Mouse (Mus musculus) monocyte, adult 2 months (primary cell): ENCODE measurements around the gene Ehd2.
"Not testable (repeated sequence)": the region's sequence is repeated elsewhere in the genome, so short reads cannot be mapped to it uniquely, and the experiment has no call there.

Source experiments
- DNase-seq, 2 experiments: peaks; one replicate each; pipeline ENCODE4 v3.0.0; 2022; ENCODE audit warnings: low spot score in 2 of 2, low read depth in 1 of 2

Gene Ehd2

DNA sequence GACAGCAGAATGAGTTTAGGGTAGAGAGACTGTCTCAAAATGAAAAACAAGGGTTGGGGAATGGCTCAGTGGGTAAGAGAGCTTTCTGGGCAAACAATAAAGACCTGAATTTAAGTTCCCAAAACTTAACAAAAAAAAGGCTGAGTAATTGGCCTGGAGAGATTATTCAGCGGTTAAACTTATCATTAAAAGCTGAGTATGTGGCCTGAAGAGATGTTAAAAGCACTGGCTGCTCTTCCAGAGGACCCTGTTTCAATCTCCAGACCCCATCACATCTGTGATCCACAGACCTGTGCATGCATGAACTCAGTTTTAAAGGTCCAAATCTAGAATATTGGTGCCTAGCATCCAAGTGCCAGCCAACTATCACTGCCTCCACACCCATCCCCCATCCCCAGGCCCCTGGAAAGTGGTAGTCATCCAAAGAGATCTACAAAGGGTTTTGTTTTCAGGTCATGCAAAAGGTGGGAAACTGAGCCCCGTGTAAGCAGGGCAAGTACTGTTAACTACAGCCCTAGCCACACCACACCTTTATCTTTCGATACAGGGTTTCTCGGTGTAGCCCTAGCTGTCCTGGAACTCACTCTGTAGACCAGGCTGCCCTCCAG, 19.6 kb downstream of the Ehd2 start:
- no peak for DNase-seq

DNA sequence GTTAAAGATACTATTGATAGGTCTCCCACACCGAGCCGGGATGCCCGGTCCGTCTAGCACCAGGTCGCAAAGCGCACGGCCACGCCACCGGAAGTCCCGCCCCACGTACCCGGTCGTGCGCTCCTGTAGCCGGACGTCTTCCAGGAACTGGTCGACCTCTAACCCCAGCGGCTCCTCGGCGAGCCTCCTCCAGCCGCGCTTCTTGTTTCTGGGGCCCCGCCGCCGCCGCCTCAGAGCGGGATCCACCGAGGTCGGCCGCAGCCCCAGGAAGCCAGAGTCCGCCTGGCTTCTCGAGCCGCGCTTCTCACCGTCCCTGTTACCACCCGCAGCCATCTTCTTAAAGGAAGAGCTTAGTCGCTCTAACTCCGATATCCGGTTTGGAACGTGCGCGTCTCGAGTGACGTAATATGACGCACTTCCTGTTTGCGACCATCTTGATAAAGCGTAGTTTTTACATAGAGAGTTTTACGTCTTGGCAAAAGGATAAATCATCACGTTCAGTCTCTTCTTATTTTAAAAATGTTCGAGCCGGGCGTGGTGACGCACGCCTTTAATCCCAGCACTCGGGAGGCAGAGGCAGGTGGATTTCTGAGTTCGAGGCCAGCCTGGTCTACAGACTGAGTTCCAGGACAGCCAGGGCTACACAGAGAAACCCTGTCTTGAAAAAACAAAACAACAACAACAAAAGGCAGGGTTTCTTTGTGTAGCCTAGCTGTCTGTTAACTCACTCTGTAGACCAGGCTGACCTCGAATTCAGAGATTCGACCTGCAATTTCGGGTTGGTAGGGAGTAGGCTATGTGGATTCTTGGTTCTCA, 21.4 kb downstream of the Ehd2 start, which contains the start of gene Nop53:
Gene Nop53 (minus strand): TSS at position 354 of the 816 bp plus-strand sequence.
- peak; percentile 77 to 89 for DNase-seq

DNA sequence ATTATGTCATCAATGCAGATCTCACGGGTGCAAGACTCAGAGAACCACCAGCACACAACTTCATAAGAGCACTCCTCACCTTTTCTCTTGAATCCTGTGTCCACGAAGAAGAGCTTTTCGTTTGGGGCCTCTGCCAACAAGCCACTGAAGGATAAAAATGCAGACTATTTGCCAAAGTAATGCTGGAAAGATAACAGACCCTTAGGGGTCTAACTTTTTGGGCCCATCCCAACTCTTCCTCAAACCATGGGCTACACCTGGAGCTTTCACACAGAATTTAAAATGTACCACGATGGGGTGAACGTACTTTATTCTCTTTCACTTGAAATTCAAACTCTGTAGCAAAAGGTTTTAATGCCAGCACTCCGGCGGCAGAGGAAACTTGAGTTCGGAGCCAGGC, 22.2 kb downstream of the Ehd2 start:
- DNase-seq: no peak

DNA sequence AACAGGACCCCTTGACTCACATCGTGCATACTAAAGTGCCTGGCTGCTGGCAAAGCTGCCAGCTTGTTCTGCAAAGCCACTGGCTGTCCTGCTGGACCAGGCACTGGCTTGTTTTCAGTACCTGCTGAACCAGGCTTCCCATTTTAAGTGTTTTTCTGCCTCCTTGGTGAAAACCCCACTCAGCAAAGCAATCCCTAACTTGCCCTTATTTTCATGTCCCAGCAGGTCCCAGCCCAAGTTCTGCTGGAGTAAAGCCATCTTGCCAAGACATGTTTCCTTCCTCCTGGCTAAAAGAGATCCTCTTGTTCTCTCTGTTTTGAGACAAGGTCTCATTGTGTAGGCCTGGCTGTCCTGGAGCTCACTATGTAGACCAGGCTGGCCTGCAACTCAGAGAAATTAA, 23.1 kb downstream of the Ehd2 start:
- DNase-seq: no peak

DNA sequence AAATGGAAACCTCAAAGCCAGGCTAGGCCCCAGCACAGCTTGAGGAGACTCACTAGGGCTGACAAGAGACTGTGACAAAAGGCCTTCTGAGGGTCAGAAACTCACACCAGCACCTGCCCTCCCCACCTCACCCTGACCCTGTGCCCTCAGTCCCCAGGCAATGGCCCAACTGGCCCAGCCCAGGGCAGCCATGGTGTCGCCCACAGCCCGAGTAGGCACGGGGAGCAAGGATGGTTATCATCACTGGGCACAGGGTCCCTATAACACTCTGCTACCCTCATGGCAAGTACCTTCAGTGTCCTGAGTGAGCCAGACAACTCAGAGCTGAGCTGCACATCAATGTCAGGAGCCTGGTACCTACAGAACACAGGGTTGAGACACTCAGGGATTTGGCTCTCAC, 28.7 kb downstream of the Ehd2 start:
- DNase-seq: no peak

DNA sequence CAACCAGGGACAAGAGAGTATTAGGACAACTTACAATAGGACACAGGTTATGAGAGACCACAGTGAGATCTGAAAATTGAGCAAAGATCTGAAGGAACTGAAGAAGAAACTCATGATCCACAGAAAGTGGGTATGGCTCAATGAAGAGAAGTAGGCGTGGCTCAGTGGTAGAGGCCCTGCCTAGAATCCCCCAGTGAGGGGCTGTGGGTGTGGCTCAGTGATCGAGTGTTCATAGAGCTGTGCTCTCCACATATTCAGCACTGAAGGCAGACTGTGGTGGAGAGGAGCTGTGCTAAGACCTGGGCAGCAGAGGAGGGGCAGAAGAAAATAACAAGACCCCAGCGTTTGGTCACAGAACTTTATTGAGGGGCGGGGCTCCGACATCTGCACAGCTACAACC, 29.9 kb downstream of the Ehd2 start:
- DNase-seq: no peak

DNA sequence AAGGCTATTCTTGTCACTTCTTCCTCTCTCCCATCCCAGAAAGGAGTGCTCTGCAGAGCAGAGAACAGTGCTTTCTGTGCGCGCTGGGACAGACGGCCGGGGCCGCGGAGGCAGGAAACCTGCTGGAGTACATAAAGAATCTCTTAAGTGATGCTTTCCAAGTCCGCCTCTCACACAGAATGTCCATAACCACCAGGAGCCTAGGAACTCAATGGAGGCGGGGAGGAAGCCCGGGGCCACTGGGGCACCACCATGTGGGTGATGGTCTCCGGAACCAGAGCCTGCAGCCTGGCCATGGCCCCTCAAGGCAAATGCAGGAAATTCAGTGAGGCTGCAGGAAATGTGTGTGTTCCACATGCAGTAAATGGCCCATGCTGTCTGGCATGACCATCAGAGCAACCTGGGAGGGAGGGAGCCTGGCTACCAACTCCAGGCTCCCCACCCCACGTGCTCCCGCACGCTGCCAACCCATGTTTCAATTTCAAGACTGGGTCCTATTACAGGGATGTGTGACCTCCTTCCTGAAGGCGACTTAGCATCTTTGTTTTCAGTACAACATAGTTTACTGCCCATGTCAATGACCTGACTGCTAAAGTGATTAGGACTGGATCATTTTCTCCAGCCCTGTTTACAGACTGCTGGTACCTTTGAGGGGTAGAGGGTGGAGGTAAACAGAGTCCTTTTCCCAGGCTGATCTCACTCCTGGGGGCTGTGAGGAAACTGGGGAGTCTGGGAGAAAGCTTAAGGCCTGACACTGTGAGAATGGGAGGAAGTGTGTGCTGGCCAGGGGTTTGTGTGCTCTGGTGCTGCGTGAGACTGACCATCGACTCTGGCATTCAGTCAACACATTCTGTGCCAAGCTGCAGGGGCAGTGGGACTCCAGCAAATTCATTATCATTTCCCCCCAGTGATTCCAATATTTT, 33.7 kb downstream of the Ehd2 start:
- no peak for DNase-seq

DNA sequence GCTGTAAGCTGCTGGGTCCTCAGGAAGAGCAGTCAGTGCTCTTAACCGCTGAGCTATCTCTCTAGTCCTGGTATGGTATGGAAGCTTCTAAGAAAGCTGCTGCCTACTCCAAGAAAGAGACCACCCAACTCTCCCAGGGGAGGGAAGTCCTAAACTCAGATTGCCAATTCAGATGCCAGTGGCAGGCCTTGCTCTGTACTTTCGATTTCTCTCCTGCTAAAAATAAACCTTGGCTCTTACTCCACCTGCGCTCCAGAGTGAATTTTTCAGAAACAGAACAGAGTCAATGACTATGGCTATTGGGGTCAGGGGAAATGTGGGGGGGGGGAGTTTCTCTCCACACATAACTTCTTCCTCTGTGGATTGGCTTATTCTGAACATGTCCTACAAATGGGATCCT, 35.7 kb downstream of the Ehd2 start:
- DNase-seq: no peak

DNA sequence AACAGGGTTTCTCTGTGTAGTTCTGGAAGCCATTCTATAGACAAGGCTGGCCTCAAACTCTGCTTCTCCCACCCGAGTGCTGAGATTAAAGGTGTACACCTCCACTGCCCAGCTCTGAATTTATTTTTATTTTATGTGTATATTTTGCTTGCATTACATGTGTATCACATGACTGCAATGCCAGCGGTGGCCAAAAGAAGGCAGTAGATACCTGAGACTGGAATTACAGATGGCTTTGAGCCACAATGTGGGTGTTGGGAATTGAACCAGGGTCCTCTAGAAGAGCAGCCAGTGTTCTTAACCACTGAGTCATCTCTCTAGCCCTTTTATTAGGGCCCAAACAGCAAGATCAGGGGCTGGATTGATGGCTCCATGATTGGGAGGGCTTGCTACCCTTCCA, 36.8 kb downstream of the Ehd2 start:
- DNase-seq: no peak

DNA sequence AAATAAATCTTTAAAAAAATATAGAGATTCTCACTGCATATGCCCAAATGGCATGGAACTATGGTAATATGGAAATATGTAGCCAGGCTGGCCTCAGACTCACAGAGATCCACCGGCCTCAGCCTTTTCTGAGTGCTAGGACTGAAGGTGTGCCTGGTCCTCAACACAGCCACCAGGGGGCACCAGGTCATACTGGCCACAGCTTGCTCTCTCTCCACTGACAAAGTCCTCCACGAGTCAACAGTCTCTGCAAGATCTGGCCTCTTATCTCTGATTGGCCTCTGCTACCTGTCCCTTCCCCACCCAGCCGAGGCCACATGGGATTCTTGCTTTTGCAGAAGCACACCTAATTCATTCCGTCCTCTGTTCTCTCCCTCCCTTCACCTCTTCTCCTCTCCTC, 37.5 kb downstream of the Ehd2 start:
- peak in 1 of 2 experiments; percentile 28 for DNase-seq

DNA sequence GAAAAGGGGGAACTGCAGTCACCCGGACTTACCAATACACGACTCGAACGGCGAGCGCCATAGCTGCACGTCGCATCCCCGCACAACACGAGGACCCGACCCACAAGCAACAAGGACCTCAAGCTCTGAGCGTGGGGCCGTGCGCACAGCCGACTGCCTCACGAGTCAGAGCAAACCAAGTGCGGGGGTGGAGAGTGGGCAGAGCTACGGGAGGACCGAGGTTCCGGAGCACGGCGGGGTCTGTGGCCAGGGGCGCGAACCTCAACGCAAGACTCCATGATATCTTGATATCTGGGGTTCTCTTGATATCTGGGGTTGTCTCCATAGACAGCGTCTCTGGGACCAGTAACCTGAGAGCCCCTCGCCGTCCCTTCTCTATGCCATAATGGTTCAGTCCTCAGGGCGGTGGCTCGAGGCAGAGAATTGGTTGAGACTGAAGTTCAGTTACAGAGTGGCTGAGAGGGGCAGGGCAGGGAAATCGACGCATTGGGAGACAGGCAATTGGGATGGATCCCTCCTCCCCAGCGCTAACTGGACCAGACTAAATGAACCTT, 45.1 kb downstream of the Ehd2 start, which contains the start of gene Selenow:
Gene Selenow (minus strand): TSS at position 183 of the 554 bp plus-strand sequence.
- DNase-seq: peak; percentile 68 to 81

DNA sequence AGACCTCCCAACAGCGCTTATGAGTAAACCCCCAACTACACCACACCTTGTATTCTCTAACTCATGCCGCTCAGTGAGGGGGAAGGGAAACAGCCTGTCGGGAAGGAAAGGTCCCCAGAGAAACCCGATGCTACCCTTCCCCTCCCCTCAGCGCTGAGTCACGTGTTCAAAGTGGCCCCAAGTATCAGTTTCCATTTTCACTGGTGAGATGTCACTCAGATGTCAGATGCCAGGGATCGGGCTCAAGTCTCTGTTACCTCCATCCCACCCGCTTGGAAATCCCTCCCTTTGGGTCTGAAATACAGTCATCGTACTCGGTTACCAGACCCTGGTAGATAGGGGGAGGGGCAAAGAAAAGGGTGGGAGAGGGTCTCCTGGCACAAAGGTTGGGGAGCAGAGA, 45.6 kb downstream of the Ehd2 start:
- no peak for DNase-seq

DNA sequence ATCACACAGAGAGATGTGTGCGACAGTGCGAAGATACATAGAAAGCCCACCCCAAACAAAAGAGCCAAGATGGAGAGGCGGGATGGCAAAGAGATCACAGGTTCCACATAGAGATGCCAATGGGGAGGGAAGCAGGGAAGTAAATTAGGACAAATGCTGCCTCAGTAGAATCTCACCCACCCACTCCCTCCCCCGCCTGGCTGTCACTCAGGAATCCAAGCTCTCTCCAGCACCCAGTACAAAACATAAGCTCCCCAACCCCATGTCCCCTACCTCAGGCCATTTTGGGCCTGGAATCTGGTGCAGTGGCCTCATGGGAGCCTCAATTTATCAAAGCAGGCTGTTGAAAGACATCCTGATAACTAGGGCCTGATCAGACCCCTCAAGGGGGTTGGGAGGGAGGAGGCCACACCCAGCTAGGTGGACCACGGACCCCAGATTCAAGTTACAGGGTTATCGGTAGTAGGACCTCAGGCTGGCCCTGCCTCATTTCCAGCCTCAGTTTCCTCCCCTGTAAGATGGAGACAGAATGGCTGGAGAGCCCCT, 46.6 kb downstream of the Ehd2 start:
- DNase-seq: no peak

DNA sequence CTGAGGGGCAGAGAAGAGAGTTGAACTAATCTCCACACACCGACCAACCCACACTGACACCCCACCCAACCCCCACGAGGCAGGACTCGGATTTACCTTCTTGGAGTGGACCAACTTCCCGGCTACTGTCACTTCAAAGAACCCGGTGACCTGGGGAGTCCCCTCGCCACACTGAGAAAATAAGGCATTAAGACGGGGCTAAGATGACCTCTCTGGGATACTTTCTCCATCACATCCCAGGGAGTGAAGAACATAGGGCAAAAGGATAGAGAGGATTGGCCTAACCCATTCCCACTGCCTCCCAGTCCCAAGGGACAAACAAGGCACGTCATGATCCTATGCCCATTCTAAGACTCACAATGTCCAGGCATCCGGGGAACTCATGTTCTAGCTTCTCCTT, 47.4 kb downstream of the Ehd2 start:
- no peak for DNase-seq

DNA sequence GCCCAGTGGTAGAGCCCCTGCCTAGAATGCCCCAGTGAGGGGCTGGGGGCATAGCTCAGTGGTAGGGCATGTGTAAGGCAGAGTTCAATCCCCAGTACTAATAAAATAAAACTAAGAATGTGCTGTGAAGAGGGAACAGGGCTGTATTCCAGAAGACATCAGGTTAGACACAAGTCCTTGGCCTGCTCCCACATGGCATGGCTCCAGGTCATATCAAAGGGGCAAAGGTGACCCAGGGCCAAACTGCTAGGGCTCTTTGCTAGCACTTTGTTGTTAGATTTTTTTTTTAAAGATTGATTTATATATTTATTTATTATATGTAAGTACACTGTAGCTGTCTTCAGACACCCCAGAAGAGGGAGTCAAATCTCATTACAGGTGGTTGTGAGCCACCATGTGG, 49.0 kb downstream of the Ehd2 start:
- no peak for DNase-seq

DNA sequence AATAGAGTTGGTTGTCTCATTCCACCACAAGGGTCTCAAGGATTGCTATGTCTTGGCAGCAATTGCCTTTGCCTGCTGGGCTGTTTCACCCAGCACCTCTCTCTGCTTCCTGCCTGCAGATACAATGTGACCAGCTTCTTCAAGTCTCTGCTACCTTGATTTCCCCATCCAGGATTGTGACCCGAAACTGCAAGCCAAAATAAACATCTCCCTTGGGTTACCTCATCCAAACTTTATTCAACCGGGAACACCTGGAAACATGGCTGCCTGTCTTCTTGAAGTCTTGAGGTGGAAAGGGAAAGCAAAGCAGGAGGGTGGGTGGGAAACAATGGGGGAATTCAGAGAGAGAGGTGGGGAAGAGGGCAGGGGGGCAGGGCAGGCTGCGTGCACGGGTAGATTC, 50.4 kb downstream of the Ehd2 start:
- DNase-seq: no peak

DNA sequence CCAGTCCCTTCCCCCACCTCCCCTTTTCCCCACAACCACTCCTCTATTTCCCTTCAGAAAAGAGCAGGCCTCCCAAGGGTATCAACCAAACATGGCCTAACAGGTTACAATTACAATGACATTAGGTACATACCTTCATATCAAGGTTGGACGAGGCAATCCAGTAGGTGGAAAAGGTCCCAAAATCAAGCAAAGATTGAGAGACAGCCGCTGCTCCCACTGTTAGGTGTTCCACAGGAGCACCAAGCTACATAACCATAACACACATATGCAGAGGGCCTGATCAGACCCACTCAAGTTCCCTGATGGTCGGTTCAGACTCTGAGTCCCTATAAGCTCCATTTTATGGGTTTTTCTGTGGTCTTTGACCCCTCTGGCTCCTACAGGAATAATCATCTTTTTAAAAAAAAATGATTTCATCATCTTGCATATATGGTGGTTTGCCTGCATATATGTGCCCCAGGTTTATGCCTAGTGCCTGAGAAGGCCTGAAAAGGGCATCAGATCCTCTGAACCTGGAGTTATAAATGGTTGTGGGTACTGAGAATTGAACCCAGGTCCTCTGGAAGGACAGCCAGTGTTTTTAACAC, 51.1 kb downstream of the Ehd2 start:
- no peak for DNase-seq

DNA sequence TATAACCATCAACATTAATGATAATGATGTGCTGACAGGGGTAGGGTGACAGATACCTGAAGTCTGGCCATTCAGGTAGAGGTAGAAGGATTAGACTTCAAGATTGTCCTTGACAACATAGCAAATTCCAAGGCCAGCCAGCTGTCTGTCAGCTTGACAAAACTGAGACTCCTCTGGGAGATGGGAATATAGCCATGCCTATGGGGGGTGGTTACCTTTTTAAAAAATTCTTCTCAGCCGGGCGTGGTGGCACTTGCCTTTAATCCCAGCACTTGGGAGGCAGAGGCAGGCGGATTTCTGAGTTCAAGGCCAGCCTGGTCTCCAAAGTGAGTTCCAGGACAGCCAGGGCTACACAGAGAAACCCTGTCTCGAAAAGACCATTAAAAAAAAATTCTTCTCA, 51.7 kb downstream of the Ehd2 start:
- DNase-seq: not testable (repeated sequence)

DNA sequence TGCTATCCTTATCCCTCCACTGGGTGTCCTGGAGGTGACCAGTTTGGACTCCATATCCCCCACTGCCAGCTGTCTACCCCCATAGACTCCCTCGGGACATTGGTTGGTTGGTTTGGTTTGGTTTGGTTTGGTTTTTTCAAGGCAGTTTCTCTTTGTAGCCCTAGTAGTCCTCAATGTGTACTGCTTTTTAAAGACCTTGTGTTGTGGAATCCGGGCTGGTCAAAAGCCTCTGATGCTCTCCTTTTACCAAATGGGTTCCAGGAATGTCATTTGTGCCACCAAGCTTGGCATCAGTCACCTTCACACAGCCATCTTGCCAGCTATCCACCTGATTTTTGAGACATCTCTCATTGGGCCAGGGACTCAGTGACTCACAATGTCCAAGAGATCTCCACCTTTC, 52.6 kb downstream of the Ehd2 start:
- DNase-seq: no peak

DNA sequence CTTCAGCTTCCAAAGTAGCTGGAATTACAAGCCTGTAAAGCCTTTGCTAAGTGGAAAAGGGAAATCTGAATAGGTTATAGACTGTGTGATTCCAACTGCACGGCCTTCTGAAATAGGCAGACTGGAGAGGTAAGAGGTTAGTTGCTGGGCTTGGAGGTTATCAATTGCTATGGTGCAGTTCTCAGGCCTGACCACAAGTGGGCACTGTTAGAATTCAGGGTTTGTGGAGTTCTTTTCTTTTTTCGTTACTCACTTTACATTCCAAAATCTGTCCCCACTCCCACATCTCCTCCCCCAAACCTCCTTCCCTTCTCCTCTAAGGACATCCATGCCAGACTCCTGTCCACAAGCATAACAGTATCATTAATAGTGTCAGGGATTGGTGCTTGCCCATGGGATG, 53.1 kb downstream of the Ehd2 start:
- peak in 1 of 2 experiments; percentile 15 for DNase-seq

DNA sequence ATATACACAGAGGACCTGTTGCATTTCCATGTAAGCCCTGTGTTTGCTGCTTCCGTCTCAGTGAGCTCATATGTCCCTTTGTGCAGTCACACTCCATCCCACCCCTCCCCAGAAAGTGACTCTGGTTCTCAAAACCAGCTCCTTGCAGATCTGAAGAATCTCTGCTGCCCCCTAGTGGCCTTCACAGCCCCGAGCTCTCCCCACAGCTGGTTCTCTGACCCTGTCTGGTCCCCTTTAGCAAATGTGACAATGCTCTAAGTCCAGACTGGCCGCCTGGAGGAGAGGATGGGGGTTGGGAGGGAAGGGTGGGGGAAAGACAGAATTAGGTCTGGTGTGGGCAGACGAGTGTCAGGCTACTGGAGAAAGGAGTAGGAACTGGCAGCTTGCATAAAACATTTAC, 55.2 kb downstream of the Ehd2 start:
- DNase-seq: peak in 1 of 2 experiments; percentile 37
